Mouse (Mus musculus) spleen, embryonic (tissue): ENCODE measurements around the gene Ano4.

Experiments
- CTCF ChIA-PET: fragments of 350-600 bp; sonication (Branson Sonifier 250); formaldehyde crosslinking; loops from one replicate; lab custom pipeline; 2022; lab: Charles Lee

Gene Ano4

GRCm38 (mm10) chr10:89344491-89345195 is at the start of gene Ano4:
TSS of gene Ano4 (minus strand) at chr10:89344762.
- CTCF ChIA-PET, result no interaction called here

GRCm38 (mm10) chr10:89392687-89393086 is 48.1 kb upstream of the Ano4 start:
- CTCF ChIA-PET, result interaction anchor here (0.6 kb wide), 1 partner anchor 1844 kb away, joined by 4 read pairs; no protein-coding TSS in a partner anchor

- CTCF ChIA-PET, result no interaction called here
Observed at GRCm38 (mm10) chr10:89391571-89392163, 47.1 kb upstream of the Ano4 start.

GRCm38 (mm10) chr10:89386461-89386860 is 41.9 kb upstream of the Ano4 start:
- CTCF ChIA-PET, result no interaction called here

GRCm38 (mm10) chr10:89383462-89383861 is 38.9 kb upstream of the Ano4 start:
- CTCF ChIA-PET, result no interaction called here

- CTCF ChIA-PET, result no interaction called here
Observed at GRCm38 (mm10) chr10:89377750-89378149, 33.2 kb upstream of the Ano4 start.

GRCm38 (mm10) chr10:89370051-89370450 is 25.5 kb upstream of the Ano4 start:
- CTCF ChIA-PET, result no interaction called here

GRCm38 (mm10) chr10:89358933-89359332 is 14.4 kb upstream of the Ano4 start:
- CTCF ChIA-PET, result no interaction called here

GRCm38 (mm10) chr10:89354639-89355038 is 10.1 kb upstream of the Ano4 start:
- CTCF ChIA-PET, result no interaction called here

- CTCF ChIA-PET, result no interaction called here
Observed at GRCm38 (mm10) chr10:89351416-89351815, 6.9 kb upstream of the Ano4 start.

GRCm38 (mm10) chr10:89345606-89346005 is 1.0 kb upstream of the Ano4 start:
- CTCF ChIA-PET, result no interaction called here

- CTCF ChIA-PET, result no interaction called here
Observed at GRCm38 (mm10) chr10:89345196-89345533, 603 bp upstream of the Ano4 start.

- CTCF ChIA-PET, result no interaction called here
Observed at GRCm38 (mm10) chr10:89344132-89344490, 451 bp downstream of the Ano4 start.

- CTCF ChIA-PET, result no interaction called here
Observed at GRCm38 (mm10) chr10:89343716-89344115, 846 bp downstream of the Ano4 start.

GRCm38 (mm10) chr10:89330261-89330660 is 14.3 kb downstream of the Ano4 start:
- CTCF ChIA-PET, result no interaction called here

- CTCF ChIA-PET, result no interaction called here
Observed at GRCm38 (mm10) chr10:89329806-89330205, 14.8 kb downstream of the Ano4 start.

- CTCF ChIA-PET, result no interaction called here
Observed at GRCm38 (mm10) chr10:89328876-89329275, 15.7 kb downstream of the Ano4 start.

- CTCF ChIA-PET, result interaction anchor here (1.0 kb wide), 1 partner anchor 14 kb away, joined by 3 read pairs; no protein-coding TSS in a partner anchor
Observed at GRCm38 (mm10) chr10:89327004-89327511, 17.5 kb downstream of the Ano4 start.

- CTCF ChIA-PET, result interaction anchor here (0.5 to 1.0 kb wide), 2 partner anchors 13 to 94 kb away, joined by 3 read pairs; no protein-coding TSS in a partner anchor
Observed at GRCm38 (mm10) chr10:89326383-89326782, 18.2 kb downstream of the Ano4 start.

- CTCF ChIA-PET, result no interaction called here
Observed at GRCm38 (mm10) chr10:89307566-89307965, 37.0 kb downstream of the Ano4 start.

GRCm38 (mm10) chr10:89300346-89300745 is 44.2 kb downstream of the Ano4 start:
- CTCF ChIA-PET, result no interaction called here

- CTCF ChIA-PET, result no interaction called here
Observed at GRCm38 (mm10) chr10:89292784-89293183, 51.8 kb downstream of the Ano4 start.

GRCm38 (mm10) chr10:89290698-89291097 is 53.9 kb downstream of the Ano4 start:
- CTCF ChIA-PET, result no interaction called here
